Mouse (Mus musculus) heart, adult 11 months (tissue): ENCODE results near the gene Rph3a.
A peak's percentile ranks its signal among the peaks of the same experiment; 100 is the strongest.

ENCODE experiments used
- DNase-seq: peaks from one replicate; pipeline ENCODE4 v3.0.0; 2022

The Rph3a gene

GRCm38 (mm10) chr5:121009811-121010569 lies at the start of gene Rph3a:
Rph3a (minus strand) TSS chr5:121010092.
- no peak for DNase-seq

GRCm38 (mm10) chr5:121058261-121058660 lies 48.4 kb upstream of the Rph3a start:
- DNase-seq, result no peak

- DNase-seq, result no peak
These were observed 44.0 kb upstream of the Rph3a start for GRCm38 (mm10) chr5:121053886-121054285.

- DNase-seq, result peak; percentile 93
These were observed 31.9 kb upstream of the Rph3a start for GRCm38 (mm10) chr5:121041791-121042190.

- DNase-seq, result no peak
These were observed 29.6 kb upstream of the Rph3a start for GRCm38 (mm10) chr5:121039465-121039864.

GRCm38 (mm10) chr5:121030161-121030560 lies 20.3 kb upstream of the Rph3a start:
- no peak for DNase-seq

GRCm38 (mm10) chr5:121019505-121019904 lies 9.6 kb upstream of the Rph3a start:
- DNase-seq, result no peak

- DNase-seq, result peak; percentile 59
These were observed 7.8 kb upstream of the Rph3a start for GRCm38 (mm10) chr5:121017699-121018098.

GRCm38 (mm10) chr5:121016405-121016804 lies 6.5 kb upstream of the Rph3a start:
- no peak for DNase-seq

GRCm38 (mm10) chr5:121014496-121014895 lies 4.6 kb upstream of the Rph3a start:
- no peak for DNase-seq

- DNase-seq, result no peak
These were observed 2.1 kb upstream of the Rph3a start for GRCm38 (mm10) chr5:121011962-121012361.

GRCm38 (mm10) chr5:121009406-121009805 lies 486 bp downstream of the Rph3a start:
- no peak for DNase-seq

GRCm38 (mm10) chr5:121008411-121009239 lies 1.3 kb downstream of the Rph3a start:
- DNase-seq, result no peak

- no peak for DNase-seq
These were observed 2.3 kb downstream of the Rph3a start for GRCm38 (mm10) chr5:121007563-121007962.

GRCm38 (mm10) chr5:121007130-121007529 lies 2.8 kb downstream of the Rph3a start:
- no peak for DNase-seq

- DNase-seq, result no peak
These were observed 3.7 kb downstream of the Rph3a start for GRCm38 (mm10) chr5:121006176-121006575.

GRCm38 (mm10) chr5:121003781-121004180 lies 6.1 kb downstream of the Rph3a start:
- DNase-seq, result no peak

- no peak for DNase-seq
These were observed 10.3 kb downstream of the Rph3a start for GRCm38 (mm10) chr5:120999573-120999972.

GRCm38 (mm10) chr5:120988373-120988772 lies 21.5 kb downstream of the Rph3a start:
- no peak for DNase-seq

- no peak for DNase-seq
These were observed 26.9 kb downstream of the Rph3a start for GRCm38 (mm10) chr5:120983029-120983428.

- no peak for DNase-seq
These were observed 28.7 kb downstream of the Rph3a start for GRCm38 (mm10) chr5:120981211-120981610.

GRCm38 (mm10) chr5:120980116-120980515 lies 29.8 kb downstream of the Rph3a start:
- no peak for DNase-seq

- DNase-seq, result no peak
These were observed 33.8 kb downstream of the Rph3a start for GRCm38 (mm10) chr5:120976138-120976537.

- DNase-seq, result no peak
These were observed 35.4 kb downstream of the Rph3a start for GRCm38 (mm10) chr5:120974522-120974921.
